Mouse (Mus musculus) layer of hippocampus, adult 9-11 months (tissue): Measurements from ENCODE around the gene Prpf4b.
"Not testable (repeated sequence)": the region's sequence is repeated elsewhere in the genome, so short reads cannot be mapped to it uniquely, and the experiment has no call there.

ENCODE experiments used
- DNase-seq: peaks from one replicate; pipeline ENCODE4 v3.0.0; 2022

Gene Prpf4b

DNA sequence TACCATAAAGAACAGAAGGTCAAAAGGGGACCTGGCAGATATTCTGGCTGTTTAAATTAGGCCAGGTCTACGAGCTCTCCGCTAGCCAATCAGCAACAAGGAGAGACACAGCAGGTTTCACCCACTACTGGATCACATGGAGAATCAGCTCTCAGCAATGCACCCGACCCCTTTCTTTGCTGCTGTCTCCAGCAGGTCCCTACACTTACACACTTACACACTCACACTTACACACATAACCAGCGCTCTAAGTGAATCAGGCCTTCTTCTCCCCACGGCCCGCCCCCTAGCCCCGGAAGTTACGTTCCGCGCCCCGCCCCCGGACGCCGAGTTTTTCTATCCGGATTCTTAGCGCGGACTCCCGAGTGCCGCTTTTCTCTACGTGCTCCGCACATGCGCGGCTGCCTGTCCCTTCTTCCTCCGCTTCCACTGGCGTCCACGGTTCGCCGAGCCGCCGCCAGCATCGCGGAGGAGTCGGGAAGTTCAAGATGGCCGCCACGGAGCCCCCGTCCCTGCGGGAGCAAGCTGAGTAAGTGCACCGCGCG, at the start of gene Prpf4b:
TSS of gene Prpf4b (plus strand) at position 137 of the 545 bp plus-strand sequence.
- peak; percentile 92 for DNase-seq

GRCm38 (mm10) chr13:34826760-34827690, 48.1 kb upstream of the Prpf4b start:
- no peak for DNase-seq

DNA sequence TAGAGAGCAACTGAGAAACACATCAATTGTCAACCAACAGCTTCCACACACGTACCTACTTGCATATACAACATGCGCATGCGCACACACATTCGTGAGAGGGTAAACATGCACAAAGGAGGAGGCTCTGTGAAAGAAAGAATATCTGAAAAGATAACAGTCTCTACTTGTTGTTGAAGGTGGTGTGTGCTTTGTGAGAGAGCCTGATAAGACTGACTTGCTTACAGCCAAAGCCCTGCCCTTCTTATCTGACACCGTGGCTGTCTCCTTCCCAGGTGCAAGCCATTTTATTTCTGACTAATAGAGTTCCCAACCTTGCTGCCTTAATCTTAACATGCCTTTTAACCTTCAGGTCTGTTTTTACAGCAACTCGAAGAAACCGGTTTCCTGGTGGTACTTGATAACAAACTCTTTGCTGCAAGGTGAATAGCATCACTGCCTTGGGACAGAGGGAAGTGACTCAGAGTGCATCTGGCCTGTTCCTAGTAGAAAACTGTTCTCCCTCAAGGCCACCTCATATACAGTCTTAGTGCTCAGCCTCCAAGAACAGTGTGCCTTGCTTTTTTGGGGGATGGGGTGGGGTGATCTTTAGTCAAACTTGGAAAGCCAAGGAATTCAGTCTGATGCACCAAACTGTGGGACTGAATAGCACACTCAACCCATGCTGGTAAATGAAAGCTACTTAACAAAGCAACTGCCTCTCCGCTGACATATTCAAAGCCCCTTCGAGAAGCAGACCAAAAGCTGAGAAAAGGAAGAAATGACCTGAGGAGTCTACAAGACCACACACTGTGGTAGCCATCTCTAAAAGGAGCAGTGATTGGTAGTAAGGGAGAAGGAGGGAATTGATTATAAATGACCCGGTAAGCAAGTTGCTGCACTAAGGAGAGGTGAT, 46.9 kb upstream of the Prpf4b start:
- DNase-seq, result no peak

- DNase-seq, result no peak
These were observed 32.3 kb upstream of the Prpf4b start for GRCm38 (mm10) chr13:34842851-34843250.

DNA sequence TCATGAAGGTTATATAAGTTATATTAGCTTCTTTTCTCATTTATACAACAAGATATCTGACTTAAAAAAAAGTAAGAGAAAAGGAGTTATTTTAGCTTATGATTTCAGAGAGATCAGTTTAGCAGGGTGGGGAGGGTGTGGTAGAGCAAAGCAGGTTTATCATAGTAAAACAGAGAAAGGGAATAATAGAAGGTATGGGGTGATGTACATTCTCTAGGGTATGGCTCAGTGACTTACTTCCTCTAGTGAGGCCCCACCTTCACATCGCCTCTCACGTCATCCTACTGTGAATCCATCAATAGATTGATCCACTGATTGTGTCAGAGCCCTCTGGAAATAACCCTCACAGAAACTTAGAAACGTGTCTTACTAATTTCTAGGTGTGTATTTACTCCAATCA, 24.3 kb upstream of the Prpf4b start:
- no peak for DNase-seq

- no peak for DNase-seq
These were observed 23.8 kb upstream of the Prpf4b start for GRCm38 (mm10) chr13:34851191-34851784.

DNA sequence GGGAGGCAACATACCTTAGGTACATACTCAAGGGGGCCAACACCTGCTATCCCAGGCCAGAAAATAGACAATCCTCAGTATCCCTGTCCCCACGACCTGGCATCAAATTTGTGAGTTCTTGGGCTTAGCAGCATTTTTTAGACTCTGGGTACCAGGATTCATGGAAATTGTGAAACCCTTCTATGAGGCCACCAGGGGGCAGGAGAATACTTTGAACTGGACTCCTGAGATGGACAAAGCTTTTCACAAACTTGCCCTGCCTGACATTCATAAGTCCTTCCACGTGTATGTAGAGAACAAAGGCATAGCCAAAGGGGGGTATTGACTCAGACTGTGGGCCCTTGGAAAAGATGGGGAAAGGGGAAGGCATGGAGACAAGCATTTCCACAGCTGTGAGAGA, 17.6 kb upstream of the Prpf4b start:
- DNase-seq, result no peak

DNA sequence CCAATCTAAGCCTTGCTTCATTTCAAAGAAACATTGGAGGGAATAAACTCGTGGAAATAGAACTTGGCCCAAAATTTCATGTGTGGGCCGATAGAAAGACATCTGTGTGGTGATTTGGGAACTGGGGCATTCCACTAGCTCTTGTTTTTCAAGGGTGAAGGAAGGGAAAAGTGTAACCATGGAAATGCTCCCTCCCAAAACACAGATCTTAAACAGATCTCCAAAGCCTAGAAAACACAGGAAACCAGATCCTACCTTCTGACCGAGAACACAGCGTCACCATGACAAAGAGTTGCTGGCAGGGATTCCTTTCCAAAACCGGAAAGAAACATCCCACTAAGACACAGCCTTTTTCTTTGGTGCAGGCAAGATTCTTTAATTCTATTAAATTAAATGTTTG, 15.7 kb upstream of the Prpf4b start:
- DNase-seq, result peak; percentile 59

- not testable (repeated sequence) for DNase-seq
These were observed 13.9 kb upstream of the Prpf4b start for GRCm38 (mm10) chr13:34861166-34861565.

- DNase-seq, result peak; percentile 62
These were observed 10.5 kb upstream of the Prpf4b start for GRCm38 (mm10) chr13:34864420-34865169.

DNA sequence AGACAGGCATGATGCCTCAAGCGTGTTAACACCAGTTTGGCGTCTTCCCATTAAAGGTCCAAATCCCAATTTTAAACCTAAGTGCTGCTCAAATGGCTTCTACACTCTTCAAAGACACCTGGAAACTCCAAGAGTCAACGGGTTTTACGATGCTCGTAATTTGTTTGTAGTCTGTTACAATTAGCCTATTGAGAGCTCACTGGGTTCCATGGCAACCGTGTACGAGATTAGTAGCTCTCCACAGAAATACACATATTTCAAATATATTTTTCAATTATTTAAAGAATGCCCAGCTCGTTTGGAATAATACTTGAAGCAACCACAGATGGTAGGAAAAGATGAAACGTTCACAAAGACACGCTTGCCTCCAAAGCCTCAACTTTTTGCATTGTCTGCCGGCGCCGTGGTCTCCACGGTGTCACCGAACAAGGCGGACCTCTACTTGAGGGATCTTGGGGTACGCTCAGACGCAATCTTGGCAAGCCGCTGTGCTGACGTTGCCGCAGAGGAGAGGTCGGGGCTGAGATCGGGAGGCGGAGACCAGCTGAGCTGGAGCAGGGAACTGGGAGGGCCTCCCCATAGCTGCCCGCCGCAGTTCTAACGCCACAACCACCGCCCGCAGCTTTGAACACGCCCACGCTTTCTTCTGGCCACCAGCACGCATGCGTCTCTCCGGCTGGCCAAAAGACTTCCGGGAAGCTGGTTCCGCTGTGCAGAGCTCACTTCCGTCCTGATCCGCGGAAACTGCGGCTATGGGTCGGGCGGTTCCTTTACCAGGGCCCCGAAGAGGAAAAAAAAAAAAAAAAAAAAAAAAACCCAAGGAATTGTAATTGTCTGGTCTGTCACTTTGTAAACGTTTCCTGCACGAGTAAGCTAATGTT, 1.1 kb upstream of the Prpf4b start:
- peak; percentile 97 for DNase-seq

DNA sequence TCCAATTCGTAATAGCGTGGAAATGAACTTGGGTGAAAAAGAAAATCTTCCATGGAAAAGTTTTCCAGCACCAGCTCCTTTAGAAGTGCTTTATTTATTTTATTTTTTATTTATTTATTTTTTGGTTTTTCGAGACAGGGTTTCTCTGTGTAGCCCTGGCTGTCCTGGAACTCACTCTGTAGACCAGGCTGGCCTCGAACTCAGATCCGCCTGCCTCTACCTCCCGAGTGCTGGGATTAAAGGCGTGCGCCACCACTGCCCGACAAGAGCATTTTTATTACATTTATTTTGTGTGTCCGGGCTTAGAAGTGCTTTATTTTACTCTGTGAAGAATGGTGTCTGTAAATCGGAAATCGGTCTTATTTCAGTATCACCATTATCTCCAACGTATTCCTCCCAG, 366 bp upstream of the Prpf4b start:
- DNase-seq, result peak; percentile 14

DNA sequence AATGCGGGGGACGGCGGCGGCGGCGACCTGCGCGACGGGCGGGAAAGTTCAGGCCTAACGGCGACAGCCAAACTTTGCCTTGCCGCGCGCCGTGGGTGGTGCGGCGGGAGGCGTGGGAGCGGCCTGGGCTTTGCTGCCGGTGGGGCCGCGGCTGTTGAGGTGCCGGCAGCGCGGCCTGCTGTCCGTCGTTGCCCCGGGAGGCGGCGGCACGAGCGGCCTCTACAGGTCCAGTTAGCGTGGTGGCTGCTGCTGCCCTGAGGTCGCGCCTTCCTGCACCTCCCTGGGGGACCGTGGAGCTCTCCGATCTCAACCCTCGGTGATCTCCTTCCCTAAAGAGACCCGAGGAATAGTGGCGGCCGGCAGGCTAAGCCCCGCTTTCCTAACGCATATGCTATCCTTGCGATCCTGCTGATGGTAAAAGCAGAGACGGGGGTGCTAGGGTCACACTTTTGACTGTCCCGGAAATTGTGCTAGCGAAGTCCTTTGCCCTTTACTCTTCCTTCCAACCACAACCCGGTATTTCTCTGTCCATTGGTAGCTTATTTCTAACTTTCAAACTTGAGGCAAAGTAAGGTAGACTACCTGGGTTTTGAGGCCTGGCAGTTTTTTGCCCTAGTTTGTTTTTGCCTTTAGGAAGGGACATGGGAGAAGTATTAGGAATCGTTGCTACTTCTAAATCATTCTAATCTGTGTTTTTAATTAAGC, 791 bp downstream of the Prpf4b start:
- no peak for DNase-seq

- DNase-seq, result no peak
These were observed 1.4 kb downstream of the Prpf4b start for GRCm38 (mm10) chr13:34876481-34876880.

DNA sequence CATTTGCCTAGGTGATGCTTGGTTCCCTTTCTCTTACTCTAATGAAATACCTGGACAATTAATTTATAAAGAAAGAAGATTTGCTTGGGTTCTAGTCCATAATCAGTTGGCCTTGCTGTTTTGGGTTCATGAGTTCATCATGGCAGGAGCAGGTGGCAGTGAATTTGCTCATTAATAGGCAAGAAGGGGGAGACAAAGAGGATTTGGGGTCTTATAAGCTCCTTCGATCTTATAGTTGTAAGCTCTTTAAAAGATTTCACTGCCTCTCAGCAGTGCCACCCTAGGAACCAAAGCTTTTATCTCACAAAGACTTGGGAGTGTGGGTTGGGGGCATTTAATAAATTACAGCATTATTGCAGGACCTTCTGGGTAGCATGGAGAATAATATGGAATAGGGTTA, 17.8 kb downstream of the Prpf4b start:
- no peak for DNase-seq

GRCm38 (mm10) chr13:34914614-34915013, 39.5 kb downstream of the Prpf4b start:
- no peak for DNase-seq

DNA sequence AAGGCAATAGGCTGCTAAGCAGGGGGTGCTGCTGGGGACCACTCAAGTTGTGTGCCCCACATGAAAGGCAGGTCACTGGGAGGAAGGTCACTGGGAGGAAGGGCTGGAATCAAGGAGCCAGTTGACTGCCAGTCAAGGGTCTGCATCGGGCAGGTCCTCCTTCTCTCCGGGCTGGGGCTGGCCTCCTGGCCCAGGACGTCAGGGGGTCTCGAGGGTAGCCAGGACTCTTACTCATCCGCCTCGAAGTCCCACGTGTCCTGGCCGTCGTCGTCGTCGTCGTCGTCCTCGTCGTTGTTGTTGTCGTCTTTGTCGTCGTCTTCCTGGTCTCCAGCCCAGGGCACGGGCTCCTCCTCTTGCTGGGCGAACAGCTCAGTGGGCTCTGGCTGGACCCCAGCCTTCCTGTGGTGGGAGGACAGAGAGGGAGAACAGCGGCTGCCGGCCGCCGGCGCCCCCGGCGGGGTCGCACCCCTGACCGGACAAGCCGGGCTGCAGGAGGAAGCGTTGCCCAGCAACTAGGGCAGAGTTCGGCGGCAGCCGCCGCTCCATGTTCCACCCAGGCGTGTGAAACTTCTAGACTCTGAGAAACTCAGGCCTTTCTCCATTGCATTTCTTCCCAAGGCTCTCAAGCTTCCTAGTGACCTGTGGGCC, 41.5 kb downstream of the Prpf4b start:
- no peak for DNase-seq

- DNase-seq, result no peak
These were observed 49.1 kb downstream of the Prpf4b start, which contains the start of the genes Fam217a and 4933417A18Rik for GRCm38 (mm10) chr13:34924210-34924609. Gene Fam217a, minus strand, starts transcription at chr13:34924310. Gene 4933417A18Rik, plus strand, starts transcription at chr13:34924409.

DNA sequence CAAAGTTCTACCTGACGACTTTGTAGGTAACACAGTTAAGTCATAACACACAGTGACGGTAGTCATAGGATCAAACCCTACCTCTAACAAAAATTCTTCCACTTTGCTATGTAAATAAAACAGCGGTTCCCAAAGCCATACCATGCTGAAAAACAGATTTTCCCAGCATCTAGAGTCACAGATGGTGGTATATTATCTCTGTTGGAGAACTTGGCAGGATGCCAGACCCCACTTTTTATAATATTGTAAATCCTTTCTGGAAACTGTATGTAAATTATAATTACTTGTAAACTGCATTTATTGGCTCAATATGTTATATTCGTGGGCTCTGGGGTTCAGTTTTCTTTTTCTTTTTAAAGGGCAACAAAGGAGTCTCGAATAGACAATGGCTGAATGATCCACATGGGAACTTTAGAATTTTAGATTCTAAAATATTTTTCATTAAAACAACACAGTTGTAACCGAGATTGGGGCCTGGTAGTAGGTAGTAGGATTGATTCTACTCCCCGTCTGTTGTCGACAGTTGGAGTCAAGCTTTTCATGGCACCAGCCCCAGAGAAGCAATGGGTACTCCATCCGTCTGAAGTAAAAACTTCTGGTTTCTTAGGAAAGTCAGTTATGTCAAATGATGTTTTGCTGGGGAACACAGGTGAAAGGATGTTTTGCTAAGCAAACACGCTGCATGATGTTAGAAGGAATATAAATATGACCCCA, 60.0 kb downstream of the Prpf4b start:
- no peak for DNase-seq
